Mouse (Mus musculus) left cerebral cortex, adult 2 months (tissue): Measurements from ENCODE around the gene Ltb4r2. TPM values are rescaled to one million over a fixed set of nuclear protein-coding genes. Genes with fewer than 3 reads are reported as not detected.
"Not testable (repeated sequence)": the region's sequence is repeated elsewhere in the genome, so short reads cannot be mapped to it uniquely, and the experiment has no call there.

ENCODE experiments used
- DNase-seq, 2 experiments: peaks; one replicate each; pipeline ENCODE4 v3.0.0; 2021 to 2022; ENCODE audit warnings: low spot score in 2 of 2, mixed read lengths in 1 of 2; ENCODE audit errors: extremely low spot score in 1 of 2
- H3K27ac ChIP-seq: fragments of 200-600 bp; 2 replicates; pipeline ENCODE4 v1.8.1; 2022
- H3K4me3 ChIP-seq: fragments of 200-600 bp; 2 replicates; pipeline ENCODE4 v1.8.1; 2022
- CTCF ChIP-seq: fragments of 200-600 bp; IDR thresholded peaks from 2 replicates; pipeline ENCODE4 v1.8.1; 2022; ENCODE audit warnings: antibody characterized with exemption, mild to moderate bottlenecking, moderate library complexity
- intact Hi-C: fragments of 180-260 bp; cut with DNase I; formaldehyde crosslinking; loops from one replicate; pipeline ENCODE4 v1.15.1; 2025
- total RNA-seq, 2 experiments: library from RNA; stranded (reverse); gene quantifications; 2 replicates each; pipeline ENCODE4 v1.2.3; 2021

The Ltb4r2 gene
- total RNA-seq, 2 experiments from 2014 or later: 0.33 to 0.38 TPM

GRCm38 (mm10) chr14:55745180-55745860, 15.9 kb upstream of the Ltb4r2 start, which contains the start of the genes Dhrs1 and Nop9:
TSS of gene Dhrs1 (minus strand) at chr14:55745690.
TSS of gene Nop9 (plus strand) at chr14:55745693.
- Histone ChIP-seq H3K27ac (peak within 1 kb of the TSS; percentile 69), H3K4me3 (peak within 1 kb of the TSS; percentile 82)
- peak; percentile 84 to 90 for DNase-seq
- intact Hi-C loops: loop anchor here (2.0 kb wide), 1 partner anchor 23 kb away; the partner anchor contains the start of gene Rabggta
- no peak; the same call in none of the 2 replicates for TF ChIP-seq CTCF

GRCm38 (mm10) chr14:55745861-55746237, 15.4 kb upstream of the Ltb4r2 start:
- no peak for TF ChIP-seq CTCF
- Histone ChIP-seq H3K27ac (peak overlapping the region; percentile 32; the same call in 1 of the 2 replicates), H3K4me3 (peak overlapping the region; percentile 82)
- intact Hi-C loops: loop anchor here (2.0 kb wide), 1 partner anchor 23 kb away; the partner anchor contains the start of gene Rabggta
- no peak for DNase-seq

GRCm38 (mm10) chr14:55747051-55747847, 14.0 kb upstream of the Ltb4r2 start:
- DNase-seq: no peak
- intact Hi-C loops: no loop called here
- H3K4me3 ChIP-seq: no peak overlapping the region
- no peak overlapping the region for H3K27ac ChIP-seq
- TF ChIP-seq CTCF: no peak; the same call in 1 of the 2 replicates

GRCm38 (mm10) chr14:55757566-55757965, 3.7 kb upstream of the Ltb4r2 start:
- Histone ChIP-seq H3K4me3 (no peak overlapping the region), H3K27ac (no peak overlapping the region)
- TF ChIP-seq CTCF: no peak
- intact Hi-C loops: no loop called here
- no peak for DNase-seq

- no peak for DNase-seq
- Histone ChIP-seq H3K27ac (no peak within 1 kb of the TSS), H3K4me3 (no peak within 1 kb of the TSS)
- peak; percentile 70 for TF ChIP-seq CTCF
- intact Hi-C loops: no loop called here
Measured at GRCm38 (mm10) chr14:55758363-55758784, 2.9 kb upstream of the Ltb4r2 start, which contains the start of gene Cideb. TSS of gene Cideb (minus strand) at chr14:55758458.

GRCm38 (mm10) chr14:55760156-55760555, 1.1 kb upstream of the Ltb4r2 start:
- TF ChIP-seq CTCF: peak; percentile 81
- intact Hi-C loops: loop anchor here (5.0 kb wide), 1 partner anchor 142 kb away; the partner anchor contains the start of gene Sdr39u1
- peak; percentile 79 to 85 for DNase-seq
- H3K4me3 ChIP-seq: peak overlapping the region; percentile 21
- not testable (repeated sequence) for H3K27ac ChIP-seq

- Histone ChIP-seq H3K4me3 (peak overlapping the region; percentile 53), H3K27ac (peak overlapping the region; percentile 25)
- DNase-seq: peak; percentile 25 to 40
- intact Hi-C loops: loop anchor here (5.0 kb wide), 1 partner anchor 140 kb away; the partner anchor contains the start of gene Sdr39u1
- peak; percentile 54 for TF ChIP-seq CTCF
Measured at GRCm38 (mm10) chr14:55762001-55762821, 983 bp downstream of the Ltb4r2 start.

- no peak for DNase-seq
- Histone ChIP-seq H3K27ac (0 out of 2 replicates have a peak overlapping the region, but pooled peaks have one; percentile 8), H3K4me3 (no peak overlapping the region)
- no peak for TF ChIP-seq CTCF
- intact Hi-C loops: loop anchor here (5.0 kb wide), 1 partner anchor 139 kb away; the partner anchor contains the start of gene Sdr39u1
Measured at GRCm38 (mm10) chr14:55763166-55763565, 1.9 kb downstream of the Ltb4r2 start.

- intact Hi-C loops: no loop called here
- Histone ChIP-seq H3K4me3 (no peak within 1 kb of the TSS), H3K27ac (no peak within 1 kb of the TSS)
- DNase-seq: no peak
- no peak for TF ChIP-seq CTCF
Measured at GRCm38 (mm10) chr14:55765696-55766095, 4.5 kb downstream of the Ltb4r2 start, which contains the start of gene Ltb4r1. TSS of gene Ltb4r1 (plus strand) at chr14:55765962.

- Histone ChIP-seq H3K27ac (no peak overlapping the region), H3K4me3 (peak overlapping the region; percentile 43)
- peak; percentile 56 for TF ChIP-seq CTCF
- intact Hi-C loops: no loop called here
- peak in 1 of 2 experiments; percentile 54 for DNase-seq
Measured at GRCm38 (mm10) chr14:55767519-55768414, 6.5 kb downstream of the Ltb4r2 start.
